Mouse (Mus musculus): ENCODE data around the gene Timmdc1. TPM values are rescaled to one million over a fixed set of nuclear protein-coding genes. Genes with fewer than 3 reads are reported as not detected.

Timmdc1 gene
- total and polyA plus RNA-seq, 2 experiments from 2014 or later, result 47.4 to 90.1 TPM

DNA sequence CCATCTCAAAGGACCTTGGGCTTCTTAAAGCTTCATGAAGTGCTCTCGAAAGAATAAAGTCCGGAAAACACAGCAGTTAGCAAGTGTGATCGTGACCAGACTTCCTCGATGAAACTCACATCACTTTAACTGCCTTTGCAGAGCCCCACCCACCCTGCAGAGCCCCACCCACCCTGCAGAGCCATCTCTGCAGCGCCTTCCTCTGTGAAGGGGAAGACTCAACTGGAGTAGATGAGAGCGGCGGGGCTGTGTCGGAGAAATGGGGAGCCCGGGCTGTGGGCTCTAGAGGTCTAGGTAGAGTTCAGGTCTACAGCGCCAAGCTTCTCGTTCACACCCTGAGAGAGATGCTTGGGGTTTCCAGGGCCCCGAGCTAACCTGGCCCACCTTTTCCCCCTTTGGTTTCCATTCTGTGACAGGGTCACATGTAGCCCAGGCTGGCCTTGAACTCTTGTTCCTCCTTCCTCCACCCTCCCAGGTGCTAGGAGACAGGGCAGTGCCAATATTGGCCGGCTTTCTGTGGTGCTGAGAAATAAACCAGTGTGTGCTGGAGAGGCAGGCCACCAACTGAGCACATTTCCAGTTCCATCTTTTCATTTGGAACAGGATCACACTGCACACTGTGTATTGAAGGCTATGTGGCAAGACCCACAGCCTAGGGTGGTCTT, 16.4 kb upstream of the Timmdc1 start:
- 82% methylated on average over 13 of the region's 13 CpGs for WGBS
- Histone ChIP-seq H3K27ac (ENCODE audit: low read depth) (no peak overlapping the region), H3K4me3 (ENCODE audit: low read depth, low read length) (no peak overlapping the region), H3K4me2 (ENCODE audit: low read depth, low read length) (no peak overlapping the region), H3K27me3 (ENCODE audit: control insufficient read depth, insufficient read depth, low read length) (no peaks in the 10 kb centered on the region), H3K4me1 (ENCODE audit: control insufficient read depth, insufficient read depth) (no peaks in the 10 kb centered on the region), H3K9me3 (replicated peaks; ENCODE audit: control insufficient read depth, low read length) (no peaks in the 10 kb centered on the region), H3K9ac (replicated peaks; ENCODE audit: low read depth, low read length) (no peak overlapping the region), H3K36me3 (replicated peaks; ENCODE audit: control insufficient read depth, insufficient read depth, low read length) (peaks cover 37% of the 10 kb centered on the region)
- DNase-seq (ENCODE audit: low spot score) (no peak), ATAC-seq (ENCODE audit: insufficient read depth, low read depth) (no peak)
- TF ChIP-seq CTCF (IDR thresholded peaks at IDR 0.05; ENCODE audit: low read depth) (no peak), EP300 (IDR thresholded peaks at IDR 0.05; ENCODE audit: low read depth) (no peak)

DNA sequence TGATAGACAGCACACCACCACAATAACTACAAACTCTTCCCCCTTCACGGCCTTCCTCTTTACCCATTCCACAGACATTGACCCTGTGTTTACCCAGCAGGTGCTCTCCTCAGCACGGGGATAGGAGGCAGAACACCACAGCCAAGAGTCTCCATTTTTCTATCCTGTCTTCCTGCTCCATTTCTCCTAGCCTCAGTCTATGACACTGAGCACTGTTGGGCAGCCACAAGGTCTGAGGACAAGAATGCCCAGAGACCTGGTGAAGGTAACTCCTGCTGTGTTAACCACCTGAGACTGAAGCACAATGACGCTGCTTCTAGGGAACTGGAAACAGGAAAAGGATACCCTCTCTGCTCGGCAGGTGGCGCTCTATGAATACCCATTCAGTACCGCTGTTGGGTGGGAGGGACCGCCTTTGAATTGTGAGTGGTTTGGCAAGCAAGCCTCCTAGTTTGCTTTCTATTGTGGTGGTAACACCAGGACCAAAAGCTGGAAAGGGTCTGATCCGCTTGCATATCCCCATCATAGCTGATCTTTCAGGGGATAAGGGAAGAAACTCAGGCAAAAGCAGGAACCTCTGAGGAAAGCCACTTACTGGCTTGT, 14.2 kb upstream of the Timmdc1 start:
- TF ChIP-seq CTCF (IDR thresholded peaks at IDR 0.05; ENCODE audit: low read depth) (peak; percentile 91), EP300 (IDR thresholded peaks at IDR 0.05; ENCODE audit: low read depth) (no peak)
- Histone ChIP-seq H3K9ac (replicated peaks; ENCODE audit: low read depth, low read length) (no peak overlapping the region), H3K36me3 (replicated peaks; ENCODE audit: control insufficient read depth, insufficient read depth, low read length) (peaks cover 33% of the 10 kb centered on the region), H3K9me3 (replicated peaks; ENCODE audit: control insufficient read depth, low read length) (no peaks in the 10 kb centered on the region), H3K27ac (ENCODE audit: low read depth) (no peak overlapping the region), H3K27me3 (ENCODE audit: control insufficient read depth, insufficient read depth, low read length) (no peaks in the 10 kb centered on the region), H3K4me1 (ENCODE audit: control insufficient read depth, insufficient read depth) (no peaks in the 10 kb centered on the region), H3K4me2 (ENCODE audit: low read depth, low read length) (no peak overlapping the region), H3K4me3 (ENCODE audit: low read depth, low read length) (no peak overlapping the region)
- WGBS, result 31% methylated on average over 8 of the region's 8 CpGs
- peak; percentile 51; the same call in 1 of the 2 replicates for ATAC-seq (ENCODE audit: insufficient read depth, low read depth)
- DNase-seq (ENCODE audit: low spot score), result peak; percentile 77

- WGBS, result 58% methylated on average over 6 of the region's 6 CpGs
These were observed 3.8 kb upstream of the Timmdc1 start for GRCm38 (mm10) chr16:38526264-38526663.

DNA sequence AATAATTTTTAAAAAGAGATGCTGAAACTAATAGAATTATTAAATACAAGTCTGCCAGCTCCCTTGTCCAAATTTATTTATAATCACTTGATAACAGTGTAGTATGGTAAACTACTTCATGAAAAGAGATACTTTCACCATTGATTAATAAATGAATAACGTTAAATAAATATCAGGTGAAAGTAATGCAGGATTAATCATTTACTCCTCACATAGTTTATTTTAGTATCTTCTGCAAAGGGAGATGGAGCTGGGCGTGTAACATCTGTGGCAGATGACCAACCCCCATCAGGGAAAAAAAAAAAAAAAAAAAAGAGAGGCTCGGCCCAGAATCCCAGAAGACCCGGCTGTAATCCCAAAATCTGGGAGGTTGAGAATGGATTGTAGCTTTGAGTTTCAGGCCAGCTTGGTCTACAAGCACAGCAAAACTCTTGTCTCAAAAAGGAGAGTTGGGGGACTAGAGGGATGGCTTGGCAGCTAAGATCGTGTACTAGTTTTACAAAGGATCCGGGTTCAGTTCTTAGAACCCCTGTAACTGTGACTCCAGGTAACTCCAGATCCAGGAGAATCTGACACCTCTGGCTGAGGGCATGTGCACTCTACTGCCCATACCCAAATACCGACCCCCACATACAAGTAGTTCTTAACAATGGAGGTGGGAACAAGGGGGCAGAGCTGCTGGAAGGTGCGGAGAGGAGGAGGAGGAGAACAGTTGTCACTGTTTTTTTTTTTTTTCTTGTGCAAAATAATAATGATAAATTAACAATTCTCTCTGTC, 1.1 kb downstream of the Timmdc1 start:
- Histone ChIP-seq H3K27ac (ENCODE audit: low read depth) (no peak overlapping the region), H3K27me3 (ENCODE audit: control insufficient read depth, insufficient read depth, low read length) (no peaks in the 10 kb centered on the region), H3K9ac (replicated peaks; ENCODE audit: low read depth, low read length) (peak overlapping the region; percentile 87), H3K4me3 (ENCODE audit: low read depth, low read length) (peak overlapping the region; percentile 77), H3K36me3 (replicated peaks; ENCODE audit: control insufficient read depth, insufficient read depth, low read length) (peaks cover 36% of the 10 kb centered on the region), H3K4me2 (ENCODE audit: low read depth, low read length) (peak overlapping the region; percentile 63), H3K9me3 (replicated peaks; ENCODE audit: control insufficient read depth, low read length) (no peaks in the 10 kb centered on the region), H3K4me1 (ENCODE audit: control insufficient read depth, insufficient read depth) (peaks cover 5% of the 10 kb centered on the region; the same call in 1 of the 2 replicates)
- 25% methylated on average over 8 of the region's 8 CpGs for WGBS
- ATAC-seq (ENCODE audit: insufficient read depth, low read depth) (no peak), DNase-seq (ENCODE audit: low spot score) (no peak)
- TF ChIP-seq EP300 (IDR thresholded peaks at IDR 0.05; ENCODE audit: low read depth) (no peak), CTCF (IDR thresholded peaks at IDR 0.05; ENCODE audit: low read depth) (no peak)

More at GRCm38 (mm10) chr16:38526264-38526663, 3.8 kb upstream of the Timmdc1 start:
- H3K36me3 ChIP-seq (replicated peaks; ENCODE audit: control insufficient read depth, insufficient read depth, low read length), result peaks cover 56% of the 10 kb centered on the region
- no peak overlapping the region for H3K4me3 ChIP-seq (ENCODE audit: low read depth, low read length)
- no peaks in the 10 kb centered on the region for H3K27me3 ChIP-seq (ENCODE audit: control insufficient read depth, insufficient read depth, low read length)
- H3K27ac ChIP-seq (ENCODE audit: low read depth), result no peak overlapping the region
- ATAC-seq (ENCODE audit: insufficient read depth, low read depth) (no peak), DNase-seq (ENCODE audit: low spot score) (no peak)
- no peaks in the 10 kb centered on the region for H3K9me3 ChIP-seq (replicated peaks; ENCODE audit: control insufficient read depth, low read length)
- TF ChIP-seq EP300 (IDR thresholded peaks at IDR 0.05; ENCODE audit: low read depth), result no peak
- no peak for TF ChIP-seq CTCF (IDR thresholded peaks at IDR 0.05; ENCODE audit: low read depth)
- no peak overlapping the region for H3K4me2 ChIP-seq (ENCODE audit: low read depth, low read length)
- H3K9ac ChIP-seq (replicated peaks; ENCODE audit: low read depth, low read length), result no peak overlapping the region
- H3K4me1 ChIP-seq (ENCODE audit: control insufficient read depth, insufficient read depth), result peaks cover 5% of the 10 kb centered on the region; the same call in 1 of the 2 replicates

DNA sequence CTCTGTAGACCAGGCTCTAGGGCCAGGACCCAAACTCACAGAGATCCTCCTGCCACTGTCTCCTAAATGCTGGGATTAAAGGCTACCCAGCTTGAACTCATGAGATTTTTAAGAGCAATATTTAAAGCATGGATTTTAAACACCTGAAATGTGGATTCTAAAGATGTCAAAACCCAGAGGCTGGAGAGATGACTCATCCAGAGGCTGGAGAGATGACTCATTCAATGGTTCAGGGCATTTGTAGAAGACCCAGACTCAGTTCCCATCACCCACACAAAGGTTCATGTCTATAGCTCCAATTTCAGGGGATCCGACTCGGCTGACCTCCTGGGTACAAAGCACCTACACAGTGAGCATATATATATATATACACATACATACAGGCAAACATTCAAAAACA, 3.3 kb downstream of the Timmdc1 start:
- Histone ChIP-seq H3K9ac (replicated peaks; ENCODE audit: low read depth, low read length) (no peak overlapping the region), H3K27me3 (ENCODE audit: control insufficient read depth, insufficient read depth, low read length) (no peaks in the 10 kb centered on the region), H3K36me3 (replicated peaks; ENCODE audit: control insufficient read depth, insufficient read depth, low read length) (peaks cover 34% of the 10 kb centered on the region), H3K9me3 (replicated peaks; ENCODE audit: control insufficient read depth, low read length) (no peaks in the 10 kb centered on the region), H3K27ac (ENCODE audit: low read depth) (no peak overlapping the region), H3K4me2 (ENCODE audit: low read depth, low read length) (no peak overlapping the region), H3K4me3 (ENCODE audit: low read depth, low read length) (no peak overlapping the region), H3K4me1 (ENCODE audit: control insufficient read depth, insufficient read depth) (peaks cover 5% of the 10 kb centered on the region; the same call in 1 of the 2 replicates)
- DNase-seq (ENCODE audit: low spot score) (no peak), ATAC-seq (ENCODE audit: insufficient read depth, low read depth) (no peak)
- 93% methylated on average over 2 of the region's 2 CpGs for WGBS
- no peak for TF ChIP-seq CTCF (IDR thresholded peaks at IDR 0.05; ENCODE audit: low read depth)
- TF ChIP-seq EP300 (IDR thresholded peaks at IDR 0.05; ENCODE audit: low read depth), result no peak

All from heart, postnatal 0 days (tissue).